Mouse (Mus musculus) cortical plate, adult 2 months (tissue): ENCODE measurements around the gene Pde10a.

Experiments
- CTCF ChIP-seq: fragments of 200-500 bp; IDR thresholded peaks from 2 replicates; pipeline ENCODE4 v1.5.1; 2011; ENCODE audit warnings: mild to moderate bottlenecking, control low read depth, low read length; ENCODE audit not compliant: insufficient read depth; ENCODE audit errors: extremely low read depth
- POLR2A ChIP-seq: fragments of 200-500 bp; IDR thresholded peaks from 2 replicates; pipeline ENCODE4 v1.6.1; 2011; ENCODE audit warnings: mild to moderate bottlenecking, low read length, control low read depth; ENCODE audit not compliant: insufficient read depth; ENCODE audit errors: extremely low read depth

DNA sequence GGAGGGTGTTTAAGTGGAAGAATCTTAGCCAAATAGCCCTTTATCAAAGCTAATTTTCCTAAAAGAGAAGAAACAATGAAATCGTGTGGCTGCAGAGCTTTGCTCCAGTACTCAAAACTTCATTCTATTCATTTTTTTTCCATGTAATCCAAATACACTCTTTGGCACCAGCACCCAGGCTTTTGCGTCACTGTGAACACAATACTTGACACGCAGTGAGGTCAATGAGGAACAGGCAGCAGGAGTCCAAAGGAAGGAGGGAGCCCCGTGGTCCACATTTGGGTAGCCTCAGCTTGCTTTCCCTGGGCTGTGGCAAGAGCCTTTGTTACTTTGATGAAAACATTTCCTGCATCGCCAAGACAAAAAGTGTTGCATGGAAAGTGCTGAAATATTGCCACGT is 284.6 kb downstream of the Pde10a start:
- TF ChIP-seq POLR2A (no peak), CTCF (no peak)
